Comparison of ENCODE assay signal across 17 mouse cellular contexts in genomic region chr12:34776170-34776569, GRCm38 (mm10).
DNase-seq lines count a peak whose midpoint lies in the region; ATAC-seq and TF ChIP-seq lines count a peak whose summit lies in the region.
"Had no signal": no experiment of that assay in that cellular context is flagged by ENCODE, and none has a peak within 500 bp of the region (broad histone marks: within the 10 kb centered on the region; RNA-seq: fewer than 3 reads in every experiment).

No protein-coding gene starts in this region.

- no peak overlapping the region for H3K9ac ChIP-seq in midbrain, embryonic 14.5 days (replicated peaks; ENCODE audit: low read length)
- H3K9ac ChIP-seq in midbrain, embryonic 16.5 days (ENCODE audit: low read depth, low read length) = no peak overlapping the region
- no peak overlapping the region for H3K9ac ChIP-seq in stomach, postnatal 0 days (ENCODE audit: low read length)
- H3K9ac ChIP-seq: heart, embryonic 12.5 days had no signal

- ATAC-seq in frontal cortex, adult (ENCODE audit: low TSS enrichment) = peak; percentile 97
- no peak for ATAC-seq in midbrain, embryonic 14.5 days (ENCODE audit: low FRiP score, low TSS enrichment)
- ATAC-seq in midbrain, embryonic 16.5 days = no peak
- no peak for ATAC-seq in stomach, postnatal 0 days (ENCODE audit: low FRiP score, low TSS enrichment)

- H3K27ac ChIP-seq in midbrain, embryonic 14.5 days (replicated peaks; ENCODE audit: low read depth, low read length) = no peak overlapping the region
- H3K27ac ChIP-seq in midbrain, embryonic 16.5 days (ENCODE audit: low read length) = no peak overlapping the region
- no peak overlapping the region for H3K27ac ChIP-seq in stomach, postnatal 0 days (replicated peaks)
- H3K27ac ChIP-seq: hindbrain, embryonic 10.5 days had no signal

- DNase-seq in adrenal gland, adult 2 months = peak; percentile 21
- no peak for DNase-seq in adrenal gland, adult 18-20 months (ENCODE audit: low spot score in 2 of 2)
- no peak for DNase-seq in frontal cortex, postnatal 14 days (ENCODE audit: low spot score in 2 of 2)
- DNase-seq in midbrain, embryonic 14.5 days = peak; percentile 21
- DNase-seq in telencephalon, adult 2 months (ENCODE audit: low read depth, low spot score) = peak; percentile 35
- DNase-seq in stomach, postnatal 0 days (ENCODE audit: low spot score) = no peak
- DNase-seq: cerebellum, adult 8-10 months; gastrocnemius, postnatal 10 days; heart, adult 11 months; heart, postnatal 10 days; kidney, adult 11 months; layer of hippocampus, adult 9-11 months had no signal

- no peaks in the 10 kb centered on the region for H3K27me3 ChIP-seq in midbrain, embryonic 14.5 days (ENCODE audit: control insufficient read depth, insufficient read depth, low read length)
- no peaks in the 10 kb centered on the region for H3K27me3 ChIP-seq in midbrain, embryonic 16.5 days (ENCODE audit: control insufficient read depth, insufficient read depth, low read depth, low read length)
- H3K27me3 ChIP-seq in stomach, postnatal 0 days (ENCODE audit: control insufficient read depth, insufficient read depth, low read length) = no peaks in the 10 kb centered on the region
- H3K27me3 ChIP-seq: heart, embryonic 12.5 days had no signal

- no peaks in the 10 kb centered on the region for H3K9me3 ChIP-seq in midbrain, embryonic 14.5 days (ENCODE audit: control insufficient read depth, low read length)
- no peaks in the 10 kb centered on the region for H3K9me3 ChIP-seq in midbrain, embryonic 16.5 days (replicated peaks; ENCODE audit: control insufficient read depth, low read length, poor library complexity, severe bottlenecking)
- no peaks in the 10 kb centered on the region for H3K9me3 ChIP-seq in stomach, postnatal 0 days (ENCODE audit: control insufficient read depth, low read length)
- H3K9me3 ChIP-seq: heart, embryonic 12.5 days; hindbrain, embryonic 10.5 days had no signal

- no peak overlapping the region for H3K4me2 ChIP-seq in midbrain, embryonic 14.5 days (ENCODE audit: low read length)
- no peak overlapping the region for H3K4me2 ChIP-seq in midbrain, embryonic 16.5 days (ENCODE audit: low read length)
- H3K4me2 ChIP-seq in stomach, postnatal 0 days (replicated peaks; ENCODE audit: low read depth) = no peak overlapping the region
- H3K4me2 ChIP-seq: heart, embryonic 12.5 days; midbrain, embryonic 11.5 days had no signal

- WGBS in midbrain, embryonic 14.5 days = 19% methylated on average over 3 of the region's 3 CpGs
- 20% methylated on average over 3 of the region's 3 CpGs for WGBS in midbrain, embryonic 16.5 days
- 60% methylated on average over 3 of the region's 3 CpGs for WGBS in stomach, postnatal 0 days

- no peaks in the 10 kb centered on the region; the same call in 1 of the 2 replicates for H3K4me1 ChIP-seq in midbrain, embryonic 14.5 days (ENCODE audit: control insufficient read depth, insufficient read depth, low read length)
- H3K4me1 ChIP-seq in midbrain, embryonic 16.5 days (ENCODE audit: control insufficient read depth, insufficient read depth, low read length) = peaks cover 3% of the 10 kb centered on the region
- H3K4me1 ChIP-seq in stomach, postnatal 0 days (replicated peaks; ENCODE audit: control insufficient read depth, insufficient read depth) = no peaks in the 10 kb centered on the region
- H3K4me1 ChIP-seq: heart, embryonic 12.5 days had no signal

- TF ChIP-seq EP300 in stomach, postnatal 0 days (optimal IDR thresholded peaks at IDR 0.05) = no peak

- TF ChIP-seq CTCF in stomach, postnatal 0 days (IDR thresholded peaks at IDR 0.05; ENCODE audit: low read depth) = no peak

- H3K4me3 ChIP-seq in midbrain, embryonic 14.5 days (replicated peaks; ENCODE audit: low read depth, low read length) = no peak overlapping the region
- H3K4me3 ChIP-seq in midbrain, embryonic 16.5 days (ENCODE audit: low read depth, low read length) = no peak overlapping the region
- H3K4me3 ChIP-seq in stomach, postnatal 0 days (ENCODE audit: low read depth, low read length) = no peak overlapping the region
- H3K4me3 ChIP-seq: heart, embryonic 12.5 days; hindbrain, embryonic 10.5 days had no signal

- no peaks in the 10 kb centered on the region for H3K36me3 ChIP-seq in midbrain, embryonic 14.5 days (ENCODE audit: control insufficient read depth, insufficient read depth, low read length)
- no peaks in the 10 kb centered on the region for H3K36me3 ChIP-seq in midbrain, embryonic 16.5 days (ENCODE audit: control insufficient read depth, insufficient read depth, low read length)
- no peaks in the 10 kb centered on the region for H3K36me3 ChIP-seq in stomach, postnatal 0 days (ENCODE audit: control insufficient read depth, insufficient read depth, low read length)
- H3K36me3 ChIP-seq: heart, embryonic 12.5 days; hindbrain, embryonic 10.5 days had no signal

Comparison
In these comparisons a context has a peak if more than half of its experiments do, and no peak if none do; other contexts are left out.
1. DNase-seq: peak in adrenal gland, adult 2 months (single experiment), midbrain, embryonic 14.5 days (single experiment) and telencephalon, adult 2 months (single experiment); none in adrenal gland, adult 18-20 months (0 of 2), frontal cortex, postnatal 14 days (0 of 2) and stomach, postnatal 0 days (single experiment).